Mouse (Mus musculus): ENCODE measurements around the gene Egln1. TPM values are rescaled to one million over a fixed set of nuclear protein-coding genes. Genes with fewer than 3 reads are reported as not detected.

Egln1 gene
- polyA plus RNA-seq, 1 experiment from 2014 or later: 17.8 TPM

DNA sequence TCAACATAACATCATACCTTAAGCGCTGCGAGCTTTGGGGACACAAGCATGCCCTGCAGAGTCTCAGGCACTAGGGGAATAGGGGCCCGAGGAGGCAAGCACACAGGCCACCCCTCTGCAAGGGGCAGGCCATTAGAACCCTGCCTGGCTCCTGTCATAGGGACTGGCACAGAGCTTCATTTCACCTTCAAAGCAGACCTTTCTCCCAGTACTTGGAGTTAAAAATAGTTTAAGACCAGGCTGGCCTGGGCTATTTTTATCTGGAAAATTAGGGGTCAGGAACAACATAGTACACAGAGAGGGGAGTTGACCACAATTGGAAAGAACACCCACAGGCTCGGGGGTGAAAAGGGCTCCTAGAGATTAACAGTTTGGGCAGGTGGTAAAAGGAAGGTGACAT lies 11.8 kb downstream of the Egln1 start:
- Histone ChIP-seq H3K36me3 (peaks cover 39% of the 10 kb centered on the region), H3K27me3 (no peaks in the 10 kb centered on the region), H3K4me2 (replicated peaks) (no peak overlapping the region), H3K9ac (replicated peaks) (no peak overlapping the region), H3K27ac (replicated peaks) (no peak overlapping the region), H3K4me1 (no peaks in the 10 kb centered on the region), H3K4me3 (no peak overlapping the region), H3K9me3 (no peaks in the 10 kb centered on the region)
- no peak for ATAC-seq (ENCODE audit: low FRiP score, low read depth)
- 94% methylated on average over 4 of the region's 4 CpGs for WGBS

DNA sequence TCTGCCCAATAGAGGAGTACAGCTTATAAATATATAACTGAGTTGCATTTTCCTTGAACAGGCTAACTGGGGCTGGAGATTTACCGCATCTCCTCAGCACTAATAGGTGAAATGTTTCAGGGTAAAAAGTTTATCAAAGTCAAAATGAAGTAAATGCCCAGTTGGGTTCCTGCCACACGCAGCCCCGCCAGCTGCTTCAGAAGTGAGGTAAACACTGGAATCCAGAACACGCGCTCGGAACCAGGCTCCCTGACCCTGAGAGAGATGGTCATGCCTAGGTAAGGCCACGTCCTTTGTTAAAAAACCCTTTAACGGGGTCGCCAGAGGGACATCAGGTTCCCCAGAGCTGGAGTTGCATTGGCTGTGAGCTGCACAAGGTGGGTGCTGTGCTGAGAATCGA lies 12.4 kb downstream of the Egln1 start:
- Histone ChIP-seq H3K27ac (replicated peaks) (no peak overlapping the region), H3K4me2 (replicated peaks) (no peak overlapping the region), H3K27me3 (no peaks in the 10 kb centered on the region), H3K4me3 (no peak overlapping the region), H3K4me1 (no peaks in the 10 kb centered on the region), H3K36me3 (peaks cover 38% of the 10 kb centered on the region), H3K9me3 (no peaks in the 10 kb centered on the region), H3K9ac (replicated peaks) (no peak overlapping the region)
- WGBS: 98% methylated on average over 10 of the region's 10 CpGs
- no peak for ATAC-seq (ENCODE audit: low FRiP score, low read depth)

DNA sequence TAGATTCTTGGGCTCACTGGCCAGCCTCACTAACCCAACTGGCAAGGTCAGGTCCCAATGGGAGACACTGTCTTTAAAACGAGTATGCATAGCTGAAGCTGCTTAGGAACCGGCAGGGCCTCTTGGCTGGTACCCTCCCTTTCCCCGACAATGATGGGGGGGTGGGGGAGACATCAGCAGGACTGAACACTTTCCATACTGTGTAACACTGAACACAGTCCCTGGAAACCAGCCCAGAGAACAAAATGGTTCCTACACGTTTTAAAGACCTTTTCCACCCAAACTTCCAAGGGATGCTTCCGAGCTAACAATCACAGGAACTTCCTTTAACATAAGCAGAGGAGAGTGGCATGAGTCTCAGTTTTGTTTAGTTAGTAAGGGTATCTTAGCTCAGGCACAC lies 14.0 kb downstream of the Egln1 start:
- Histone ChIP-seq H3K4me3 (no peak overlapping the region), H3K9ac (replicated peaks) (no peak overlapping the region), H3K27me3 (no peaks in the 10 kb centered on the region), H3K27ac (replicated peaks) (no peak overlapping the region), H3K9me3 (no peaks in the 10 kb centered on the region), H3K36me3 (peaks cover 26% of the 10 kb centered on the region), H3K4me2 (replicated peaks) (no peak overlapping the region), H3K4me1 (no peaks in the 10 kb centered on the region)
- ATAC-seq (ENCODE audit: low FRiP score, low read depth): no peak
- WGBS: 86% methylated on average over 5 of the region's 5 CpGs

DNA sequence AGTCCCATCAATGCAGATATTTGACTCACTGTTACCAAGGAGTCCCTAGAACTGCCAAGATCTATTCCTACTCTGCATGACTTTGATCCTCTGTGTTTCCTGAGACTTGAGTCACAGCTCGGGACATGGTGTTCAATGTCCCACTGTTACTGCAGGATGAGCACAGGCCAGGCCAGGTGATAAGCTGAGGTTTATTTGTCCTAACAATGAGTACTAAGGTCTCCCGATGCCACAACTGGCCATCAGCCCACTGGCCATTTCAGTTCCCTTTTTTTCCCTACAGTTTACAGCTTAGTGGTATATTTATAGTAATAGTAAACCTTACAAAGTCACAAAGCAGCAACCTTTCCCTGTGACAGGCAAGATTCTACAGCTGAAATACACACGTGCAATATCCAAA lies 16.7 kb downstream of the Egln1 start:
- Histone ChIP-seq H3K4me2 (replicated peaks) (no peak overlapping the region), H3K9me3 (no peaks in the 10 kb centered on the region), H3K36me3 (peaks cover 7% of the 10 kb centered on the region; the same call in 1 of the 2 replicates), H3K4me1 (no peaks in the 10 kb centered on the region), H3K27me3 (no peaks in the 10 kb centered on the region), H3K9ac (replicated peaks) (no peak overlapping the region), H3K4me3 (no peak overlapping the region), H3K27ac (replicated peaks) (no peak overlapping the region)
- WGBS: 87% methylated on average over 3 of the region's 3 CpGs
- ATAC-seq (ENCODE audit: low FRiP score, low read depth): no peak

DNA sequence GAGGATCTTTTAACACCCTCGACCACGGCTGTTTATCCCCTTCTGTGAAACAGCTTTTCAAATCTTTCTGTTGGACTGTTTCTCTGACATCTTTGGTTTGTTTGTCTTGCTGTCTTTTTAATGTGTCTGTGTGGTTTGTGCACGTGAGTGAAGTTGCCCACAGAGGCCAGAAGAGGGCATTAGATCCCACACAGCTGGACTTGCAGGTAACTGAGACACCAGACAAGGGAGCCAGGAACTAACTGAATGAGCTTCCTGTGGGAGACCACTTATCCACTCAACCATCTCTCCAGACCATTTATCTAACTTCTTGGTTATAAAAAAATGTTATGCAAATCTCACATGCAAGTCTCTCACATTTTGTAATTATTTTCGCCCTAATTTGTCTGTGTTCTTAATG lies 18.5 kb downstream of the Egln1 start:
- no peak for ATAC-seq (ENCODE audit: low FRiP score, low read depth)
- Histone ChIP-seq H3K36me3 (peaks cover 7% of the 10 kb centered on the region), H3K9ac (replicated peaks) (no peak overlapping the region), H3K4me3 (no peak overlapping the region), H3K27ac (replicated peaks) (no peak overlapping the region), H3K9me3 (no peaks in the 10 kb centered on the region), H3K4me2 (replicated peaks) (no peak overlapping the region), H3K27me3 (no peaks in the 10 kb centered on the region), H3K4me1 (no peaks in the 10 kb centered on the region)
- 90% methylated on average over 4 of the region's 4 CpGs for WGBS

DNA sequence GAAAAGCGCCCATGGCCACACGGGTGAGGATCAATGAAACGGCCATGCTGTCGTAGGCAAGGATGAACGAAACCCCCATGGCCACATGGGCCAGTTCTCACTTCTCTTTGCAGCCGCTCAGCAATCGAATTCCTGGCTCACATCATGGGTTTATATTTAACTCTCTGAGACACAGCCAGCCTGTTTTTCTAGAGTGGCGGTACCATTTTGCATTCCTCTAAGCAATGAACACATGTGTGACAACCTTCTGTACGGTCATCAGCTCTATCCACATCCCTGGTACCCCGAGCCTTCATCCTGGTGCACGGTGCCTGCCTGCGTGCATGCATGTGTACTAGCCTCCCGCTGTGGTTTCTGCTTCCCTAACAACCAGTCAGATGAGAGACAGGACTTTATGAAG lies 19.0 kb downstream of the Egln1 start:
- Histone ChIP-seq H3K4me2 (replicated peaks) (no peak overlapping the region), H3K4me1 (no peaks in the 10 kb centered on the region; the same call in 1 of the 2 replicates), H3K27me3 (no peaks in the 10 kb centered on the region), H3K27ac (replicated peaks) (no peak overlapping the region), H3K36me3 (peaks cover 11% of the 10 kb centered on the region), H3K9me3 (no peaks in the 10 kb centered on the region), H3K9ac (replicated peaks) (no peak overlapping the region), H3K4me3 (no peak overlapping the region)
- no peak for ATAC-seq (ENCODE audit: low FRiP score, low read depth)
- WGBS: 96% methylated on average over 13 of the region's 13 CpGs

DNA sequence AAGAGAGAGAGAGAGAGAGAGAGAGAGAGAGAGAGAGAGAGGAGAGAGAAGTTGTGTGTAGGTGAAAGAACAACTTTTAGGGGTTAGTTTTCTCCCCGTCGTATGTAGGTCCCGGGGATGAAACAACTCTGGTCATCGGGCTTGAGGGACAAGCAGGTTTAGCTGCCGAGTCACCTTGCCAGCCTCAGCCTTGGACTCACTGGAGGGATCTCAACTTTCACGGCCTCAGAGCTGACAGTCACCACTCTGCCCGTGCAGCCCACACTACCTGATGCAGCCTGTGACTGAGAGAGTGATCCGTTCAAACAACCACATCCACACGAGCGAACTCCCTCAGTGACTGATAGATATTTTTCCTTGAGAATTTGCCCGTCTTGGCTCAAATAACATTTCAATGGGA lies 20.1 kb downstream of the Egln1 start:
- peaks cover 11% of the 10 kb centered on the region for H3K36me3 ChIP-seq
- no peak overlapping the region for H3K27ac ChIP-seq (replicated peaks)
- H3K27me3 ChIP-seq: no peaks in the 10 kb centered on the region
- no peak overlapping the region for H3K4me3 ChIP-seq
- H3K9me3 ChIP-seq: no peaks in the 10 kb centered on the region
- H3K4me2 ChIP-seq (replicated peaks): no peak overlapping the region
- no peak for ATAC-seq (ENCODE audit: low FRiP score, low read depth)
- H3K4me1 ChIP-seq: peaks cover under 1% of the 10 kb centered on the region; the same call in 1 of the 2 replicates
- H3K9ac ChIP-seq (replicated peaks): no peak overlapping the region
- 90% methylated on average over 11 of the region's 11 CpGs for WGBS

DNA sequence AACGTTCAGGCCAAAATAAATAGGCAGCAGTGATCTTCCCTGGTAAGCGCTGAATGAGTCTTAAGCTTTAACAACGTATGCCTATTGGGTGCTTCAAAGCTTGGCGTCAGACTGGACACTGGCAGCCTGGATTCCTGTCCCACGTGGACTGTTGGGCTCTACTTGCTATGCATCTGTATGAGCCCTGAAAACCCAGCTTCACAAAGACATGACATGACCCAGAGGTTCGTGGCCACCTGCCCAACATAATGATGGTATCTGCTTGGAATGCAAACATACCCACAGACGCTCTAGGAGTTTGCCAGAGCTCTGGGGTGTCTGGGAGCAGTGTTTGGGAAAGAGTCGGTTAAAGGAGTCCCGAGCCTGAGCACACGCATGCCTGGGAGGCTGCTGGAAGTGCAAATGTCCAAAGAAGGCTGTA lies 22.8 kb downstream of the Egln1 start:
- Histone ChIP-seq H3K27me3 (no peaks in the 10 kb centered on the region), H3K4me2 (replicated peaks) (no peak overlapping the region), H3K36me3 (peaks cover 11% of the 10 kb centered on the region), H3K4me1 (peaks cover 3% of the 10 kb centered on the region; the same call in 1 of the 2 replicates), H3K9ac (replicated peaks) (no peak overlapping the region), H3K9me3 (no peaks in the 10 kb centered on the region), H3K27ac (replicated peaks) (no peak overlapping the region), H3K4me3 (no peak overlapping the region)
- 82% methylated on average over 10 of the region's 10 CpGs for WGBS
- ATAC-seq (ENCODE audit: low FRiP score, low read depth): no peak

DNA sequence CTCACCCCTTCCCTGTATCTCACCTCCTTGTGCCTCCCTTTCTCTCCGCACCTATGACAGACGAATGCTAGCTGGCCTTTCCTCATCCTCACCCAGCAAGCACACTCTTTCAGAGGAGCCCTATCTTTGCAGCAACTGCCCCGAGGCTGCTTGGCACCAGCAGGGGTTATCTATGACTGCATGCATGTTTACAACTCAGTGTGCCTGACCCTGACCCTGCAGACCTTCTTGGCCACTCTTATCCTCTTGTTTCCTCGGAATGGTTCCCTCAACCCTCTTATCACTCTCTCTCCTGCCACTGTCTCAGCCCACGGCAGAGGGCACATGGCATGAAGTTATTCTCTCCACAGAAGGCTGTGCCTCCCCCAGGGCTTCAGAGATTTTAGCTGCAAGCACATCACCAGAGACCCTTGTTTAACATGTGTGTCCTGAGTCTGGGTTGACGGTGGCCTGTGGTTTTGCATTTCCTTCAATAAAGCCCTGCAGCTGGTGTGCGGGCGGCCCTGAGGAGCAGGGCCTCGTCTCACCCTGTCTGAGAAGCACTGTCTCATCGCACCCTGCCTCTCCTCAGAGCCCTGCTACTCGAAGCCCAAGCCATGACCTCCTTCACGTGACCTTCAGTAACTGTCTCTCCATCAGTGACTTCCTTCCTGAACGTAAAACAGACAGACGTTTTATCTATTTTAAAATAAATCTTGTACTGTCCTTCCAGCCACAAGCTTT lies 23.4 kb downstream of the Egln1 start:
- H3K4me2 ChIP-seq (replicated peaks): no peak overlapping the region
- no peaks in the 10 kb centered on the region for H3K27me3 ChIP-seq
- 88% methylated on average over 14 of the region's 14 CpGs for WGBS
- ATAC-seq (ENCODE audit: low FRiP score, low read depth): no peak
- H3K9ac ChIP-seq (replicated peaks): no peak overlapping the region
- peaks cover 11% of the 10 kb centered on the region for H3K36me3 ChIP-seq
- peaks cover 3% of the 10 kb centered on the region; the same call in 1 of the 2 replicates for H3K4me1 ChIP-seq
- no peak overlapping the region for H3K27ac ChIP-seq (replicated peaks)
- no peak overlapping the region for H3K4me3 ChIP-seq
- no peaks in the 10 kb centered on the region for H3K9me3 ChIP-seq

DNA sequence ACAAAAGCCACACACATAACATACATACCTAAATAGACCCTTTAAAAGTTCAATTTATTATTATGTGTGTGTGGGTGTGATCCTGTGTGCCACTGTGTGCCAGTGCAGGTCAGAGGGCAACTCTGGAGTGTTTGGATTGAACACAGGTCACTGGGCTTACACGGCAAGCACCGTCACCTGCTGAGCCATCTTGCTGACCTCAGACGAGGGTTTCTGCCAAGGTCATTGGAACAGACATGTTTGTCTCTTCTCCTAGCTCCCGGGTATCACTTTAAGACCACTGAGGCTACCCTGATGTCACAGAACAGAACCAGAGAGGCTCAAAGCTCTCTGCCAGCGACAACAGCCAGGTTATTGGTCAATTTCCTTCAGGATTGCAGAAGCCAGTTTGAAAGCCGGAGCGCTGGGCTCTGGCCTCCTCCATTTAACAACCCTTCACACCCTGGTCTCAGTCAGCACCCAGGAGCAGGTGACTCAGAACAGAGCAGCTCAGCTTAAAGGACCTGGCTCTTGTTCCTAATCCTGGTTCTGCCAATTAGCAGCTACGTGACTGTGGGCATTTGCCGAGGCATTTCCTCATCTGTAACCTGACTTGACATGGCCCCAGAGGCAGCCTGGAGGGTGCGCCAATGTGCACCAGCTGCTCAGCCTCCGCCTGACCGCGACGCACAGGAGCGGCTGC lies 25.0 kb downstream of the Egln1 start:
- ATAC-seq (ENCODE audit: low FRiP score, low read depth): no peak

DNA sequence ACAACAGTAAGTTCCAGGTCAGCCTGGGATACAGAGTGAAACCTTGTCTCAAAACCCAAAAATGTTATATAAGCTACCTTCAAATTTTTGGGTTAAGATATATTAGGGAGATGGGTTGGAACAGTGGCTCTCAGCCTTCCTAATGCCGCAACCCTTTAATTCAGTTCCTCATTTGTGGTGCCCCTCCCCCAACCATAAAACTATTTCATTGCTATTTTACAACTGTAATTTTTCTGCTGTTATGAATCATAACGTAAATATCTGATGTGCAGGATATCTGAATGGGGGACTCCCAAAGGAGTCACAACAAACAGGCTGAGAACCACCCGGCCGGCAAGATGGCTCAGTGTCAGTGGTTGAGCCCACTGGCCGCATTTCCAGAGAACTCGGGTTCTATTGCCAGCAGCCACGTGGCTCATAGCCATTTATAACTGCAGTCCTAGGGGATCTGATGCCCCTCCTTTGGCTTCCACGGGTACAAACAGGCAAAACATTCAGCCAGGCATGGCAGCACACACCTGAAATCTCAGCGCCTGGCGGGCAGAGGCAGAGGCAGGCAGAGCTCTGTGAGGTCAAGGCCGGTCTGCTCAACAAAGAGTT lies 26.5 kb downstream of the Egln1 start:
- WGBS: 89% methylated on average over 11 of the region's 11 CpGs
- no peaks in the 10 kb centered on the region for H3K27me3 ChIP-seq
- H3K9ac ChIP-seq (replicated peaks): no peak overlapping the region
- peaks cover 8% of the 10 kb centered on the region for H3K4me1 ChIP-seq
- H3K36me3 ChIP-seq: peaks cover 11% of the 10 kb centered on the region
- no peak overlapping the region for H3K27ac ChIP-seq (replicated peaks)
- no peak overlapping the region for H3K4me2 ChIP-seq (replicated peaks)
- no peak for ATAC-seq (ENCODE audit: low FRiP score, low read depth)
- H3K9me3 ChIP-seq: no peaks in the 10 kb centered on the region
- no peak overlapping the region for H3K4me3 ChIP-seq

More for the DNA sequence above, 25.0 kb downstream of the Egln1 start:
- H3K4me2 ChIP-seq (replicated peaks): no peak overlapping the region
- peaks cover 3% of the 10 kb centered on the region; the same call in 1 of the 2 replicates for H3K4me1 ChIP-seq
- no peak overlapping the region for H3K27ac ChIP-seq (replicated peaks)
- no peaks in the 10 kb centered on the region for H3K27me3 ChIP-seq
- peaks cover 11% of the 10 kb centered on the region for H3K36me3 ChIP-seq
- H3K4me3 ChIP-seq: no peak overlapping the region
- WGBS: 87% methylated on average over 15 of the region's 15 CpGs
- no peak overlapping the region for H3K9ac ChIP-seq (replicated peaks)
- no peaks in the 10 kb centered on the region for H3K9me3 ChIP-seq
